Mouse (Mus musculus) embryonic fibroblast, embryonic 13.5 days (primary cell): Measurements from ENCODE around the gene Syne2.

Experiments
- CTCF ChIP-seq: IDR thresholded peaks from 2 replicates; pipeline ENCODE4 v1.5.1; 2011; ENCODE audit warnings: mild to moderate bottlenecking, control low read depth, low read length, moderate library complexity, borderline replicate concordance; ENCODE audit not compliant: insufficient read depth
- POLR2A ChIP-seq: IDR thresholded peaks from 2 replicates; pipeline ENCODE4 v1.6.1; 2011; ENCODE audit warnings: low read depth, mild to moderate bottlenecking, control low read depth, low read length, moderate library complexity

DNA sequence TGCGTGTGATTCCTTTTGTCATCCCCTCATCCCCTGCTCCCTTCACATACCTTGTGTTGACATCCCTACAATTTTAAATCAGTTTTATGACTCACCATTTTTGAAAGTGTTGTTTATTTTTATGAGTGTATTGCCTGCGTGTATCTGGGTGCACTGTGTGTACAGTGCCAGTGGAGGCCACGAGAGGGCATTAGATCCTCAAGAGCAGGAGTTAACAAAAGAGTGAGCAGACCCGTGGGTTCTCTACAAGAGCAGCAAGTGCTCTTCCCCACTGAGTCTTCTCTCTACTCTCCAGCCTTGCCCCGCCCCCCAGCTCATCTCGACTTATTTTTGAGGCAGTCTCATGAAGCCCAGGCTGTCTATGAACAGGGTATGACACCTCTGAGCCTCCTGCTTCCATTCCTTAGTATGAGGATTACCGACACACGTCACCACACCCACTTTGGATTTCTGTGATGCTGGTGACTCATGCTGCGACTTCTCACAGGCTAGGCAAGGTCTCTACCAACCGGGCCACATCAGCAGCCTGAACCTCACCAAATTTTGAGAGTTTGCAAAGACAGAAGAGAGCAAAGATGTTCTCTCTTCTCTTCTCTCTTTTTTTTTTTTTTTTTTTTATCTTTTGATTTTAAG lies 174.4 kb downstream of the Syne2 start:
- TF ChIP-seq CTCF (no peak), POLR2A (no peak)
